Mouse (Mus musculus): ENCODE data around the gene Hsdl1. TPM values are rescaled to one million over a fixed set of nuclear protein-coding genes. Genes with fewer than 3 reads are reported as not detected.

The Hsdl1 gene
- 69.1 and 77.0 TPM in 2 replicates for polyA plus RNA-seq (2012; rRNA removed)

DNA sequence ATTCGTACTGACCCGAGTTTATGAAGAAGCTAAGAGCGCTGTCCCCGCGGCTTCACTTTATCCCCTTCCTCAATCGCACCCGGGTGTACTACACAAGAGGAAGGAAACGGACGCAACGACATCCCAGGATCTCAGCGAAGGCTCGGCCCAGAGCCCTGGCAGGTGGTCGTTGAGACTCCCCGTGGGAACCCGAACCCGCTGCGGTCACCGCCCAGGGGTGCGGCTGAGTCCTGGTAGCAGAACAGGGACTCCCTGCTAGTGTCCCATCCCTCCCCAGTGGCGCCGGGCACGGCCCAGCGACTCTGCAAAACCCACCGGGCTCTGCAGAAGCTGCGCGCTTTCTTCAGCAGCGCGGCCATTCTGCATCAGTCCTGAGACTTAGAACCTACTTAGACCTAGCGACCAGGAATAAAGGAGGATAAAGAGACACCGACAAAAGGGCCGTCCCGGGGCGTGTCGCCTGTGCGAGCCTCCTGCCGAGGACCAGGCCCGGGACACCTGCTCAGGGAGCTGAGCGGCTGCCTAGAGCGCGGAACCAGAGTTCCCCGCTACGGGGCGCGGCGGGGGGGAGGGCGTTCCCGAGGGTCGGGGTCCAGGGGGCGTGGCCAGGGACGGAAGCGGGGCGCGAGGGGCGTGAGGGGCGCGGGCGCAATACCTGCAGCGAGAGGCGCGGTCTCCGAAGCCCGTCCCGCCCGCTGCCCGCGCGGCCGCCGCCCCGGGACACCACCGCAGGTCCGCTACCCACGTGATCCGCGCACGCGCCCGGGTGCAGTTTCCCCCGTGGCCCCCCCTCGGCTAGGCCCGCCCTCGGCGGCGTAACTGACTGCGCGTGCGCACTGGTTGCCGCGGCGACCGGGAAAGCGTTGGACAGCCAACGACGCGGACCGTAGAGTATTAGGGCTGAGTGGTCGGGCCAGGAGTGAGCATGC is at the start of gene Hsdl1, which contains the start of gene Dnaaf1:
TSS of gene Hsdl1 (minus strand) at position 747 of the 929 bp plus-strand sequence.
TSS of gene Dnaaf1 (plus strand) at position 799 of the 929 bp plus-strand sequence.

DNA sequence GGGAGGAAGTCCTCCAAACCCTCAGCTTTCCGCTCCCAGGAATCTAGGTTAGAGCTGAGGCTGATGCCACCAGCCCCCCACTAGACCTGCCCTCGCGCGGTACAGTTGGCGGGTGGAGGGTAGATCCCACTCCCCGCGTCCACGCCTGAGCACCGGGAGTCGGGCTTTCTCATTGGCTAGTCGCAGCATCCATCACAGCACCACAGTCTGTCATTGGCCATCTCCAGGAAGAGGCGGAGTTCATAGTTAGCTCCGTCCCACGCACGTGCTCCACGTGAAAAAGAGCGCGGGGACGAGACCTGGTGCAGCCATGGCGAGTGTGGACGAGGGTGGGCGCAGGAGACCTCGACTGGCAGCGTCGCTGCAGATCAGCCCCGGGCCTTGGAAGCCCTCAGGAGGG is 37.5 kb upstream of the Hsdl1 start, which contains the start of gene Adad2:
TSS of gene Adad2 (plus strand) at position 277 of the 400 bp plus-strand sequence.

DNA sequence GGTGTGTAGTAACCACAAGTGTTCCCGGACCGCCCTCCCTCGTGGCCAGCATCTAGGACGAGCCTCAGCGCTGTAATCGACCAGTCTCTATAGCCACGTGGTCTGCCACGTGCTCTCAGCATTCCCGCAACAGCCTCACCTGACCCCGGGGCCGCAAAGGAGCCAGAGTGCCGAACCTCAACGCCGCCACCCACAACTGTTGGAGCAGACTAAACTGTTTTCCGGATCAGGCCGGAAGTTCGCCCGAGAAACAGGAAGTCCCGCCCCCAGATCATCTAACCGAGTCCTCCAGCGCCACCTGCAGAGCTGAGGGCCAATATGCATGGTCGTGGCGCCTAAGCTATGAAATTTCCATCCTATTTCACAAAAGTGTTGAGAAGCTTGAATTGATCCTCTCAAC is 30.0 kb upstream of the Hsdl1 start, which contains the start of gene Taf1c:
TSS of gene Taf1c (minus strand) at position 227 of the 400 bp plus-strand sequence.

DNA sequence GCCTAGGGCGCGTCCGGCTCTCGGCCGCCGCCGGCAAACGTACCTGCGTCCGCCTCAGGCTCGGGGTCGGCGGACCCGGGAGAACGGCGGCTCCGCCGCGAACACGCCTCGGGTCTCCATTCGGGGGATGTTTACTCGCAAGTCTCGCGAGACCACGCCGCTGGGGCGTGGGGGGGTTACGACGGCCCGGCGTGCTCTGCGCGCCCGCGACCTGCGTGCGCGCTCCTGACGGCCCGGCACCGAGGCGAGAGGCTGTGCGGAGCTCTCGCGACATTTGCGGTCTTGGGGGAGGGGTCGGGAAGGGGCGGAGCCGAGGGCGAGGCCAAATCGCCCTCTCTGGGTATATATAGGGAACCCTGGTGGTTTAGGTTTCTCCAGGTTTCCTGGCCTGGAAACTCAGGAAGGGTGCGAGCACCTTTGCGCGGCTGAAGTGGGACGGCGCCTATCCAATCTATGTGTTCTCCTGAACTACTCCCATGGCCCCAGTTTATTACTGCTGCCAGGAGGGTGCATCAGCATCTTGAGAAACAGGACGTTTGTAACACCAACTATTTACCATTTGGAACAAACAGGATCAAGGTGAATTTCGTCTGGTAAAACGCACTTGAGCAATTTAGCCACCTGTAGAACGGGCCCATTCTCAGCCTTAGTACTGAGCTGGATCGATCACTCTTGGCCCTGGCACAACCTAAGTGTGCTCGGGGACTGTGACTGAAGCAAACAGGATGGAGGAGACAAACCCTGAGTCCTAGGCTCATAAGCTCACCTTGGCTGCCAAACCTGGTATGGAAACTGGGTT is 16.2 kb downstream of the Hsdl1 start, which contains the start of gene Mbtps1:
TSS of gene Mbtps1 (minus strand) at position 133 of the 799 bp plus-strand sequence.

Other genes with a start within 250 kb of the Hsdl1 start
- 368 and 374 TPM in 2 replicates for gene Hsbp1, start 230.7 kb downstream of the Hsdl1 start, polyA plus RNA-seq (2012; rRNA removed)
- 13.5 and 14.8 TPM in 2 replicates for gene Mlycd, start 180.3 kb downstream of the Hsdl1 start, polyA plus RNA-seq (2012; rRNA removed)
- gene Osgin1, start 141.1 kb downstream of the Hsdl1 start, polyA plus RNA-seq (2012; rRNA removed), result 0.29 and 0.84 TPM in 2 replicates
- 34.0 and 35.3 TPM in 2 replicates for gene Necab2, start 128.5 kb downstream of the Hsdl1 start, polyA plus RNA-seq (2012; rRNA removed)
- gene Slc38a8, start 73.5 kb downstream of the Hsdl1 start, polyA plus RNA-seq (2012; rRNA removed), result 0.11 and 0.25 TPM in 2 replicates
- 91.2 and 97.3 TPM in 2 replicates for gene Mbtps1, start 16.4 kb downstream of the Hsdl1 start, polyA plus RNA-seq (2012; rRNA removed)
- 0.21 and 0.39 TPM in 2 replicates for gene Dnaaf1, start 52 bp upstream of the Hsdl1 start, polyA plus RNA-seq (2012; rRNA removed)
- 23.0 and 25.1 TPM in 2 replicates for gene Taf1c, start 30.0 kb upstream of the Hsdl1 start, polyA plus RNA-seq (2012; rRNA removed)
- 0.17 and 0.31 TPM in 2 replicates for gene Adad2, start 37.6 kb upstream of the Hsdl1 start, polyA plus RNA-seq (2012; rRNA removed)
- 0.07 and 0.09 TPM in 2 replicates for gene Kcng4, start 60.5 kb upstream of the Hsdl1 start, polyA plus RNA-seq (2012; rRNA removed)
- 2.6 and 2.9 TPM in 2 replicates for gene Wfdc1, start 91.2 kb upstream of the Hsdl1 start, polyA plus RNA-seq (2012; rRNA removed)
- gene Atp2c2, start 124.8 kb upstream of the Hsdl1 start, polyA plus RNA-seq (2012; rRNA removed), result 0.11 and 0.56 TPM in 2 replicates
- 12.4 and 14.3 TPM in 2 replicates for gene Tldc1, start 203.2 kb upstream of the Hsdl1 start, polyA plus RNA-seq (2012; rRNA removed)